Mouse (Mus musculus): ENCODE measurements around the gene Gm49342.
"Not testable (repeated sequence)": the region's sequence is repeated elsewhere in the genome, so short reads cannot be mapped to it uniquely, and the experiment has no call there.

Gm49342 gene

DNA sequence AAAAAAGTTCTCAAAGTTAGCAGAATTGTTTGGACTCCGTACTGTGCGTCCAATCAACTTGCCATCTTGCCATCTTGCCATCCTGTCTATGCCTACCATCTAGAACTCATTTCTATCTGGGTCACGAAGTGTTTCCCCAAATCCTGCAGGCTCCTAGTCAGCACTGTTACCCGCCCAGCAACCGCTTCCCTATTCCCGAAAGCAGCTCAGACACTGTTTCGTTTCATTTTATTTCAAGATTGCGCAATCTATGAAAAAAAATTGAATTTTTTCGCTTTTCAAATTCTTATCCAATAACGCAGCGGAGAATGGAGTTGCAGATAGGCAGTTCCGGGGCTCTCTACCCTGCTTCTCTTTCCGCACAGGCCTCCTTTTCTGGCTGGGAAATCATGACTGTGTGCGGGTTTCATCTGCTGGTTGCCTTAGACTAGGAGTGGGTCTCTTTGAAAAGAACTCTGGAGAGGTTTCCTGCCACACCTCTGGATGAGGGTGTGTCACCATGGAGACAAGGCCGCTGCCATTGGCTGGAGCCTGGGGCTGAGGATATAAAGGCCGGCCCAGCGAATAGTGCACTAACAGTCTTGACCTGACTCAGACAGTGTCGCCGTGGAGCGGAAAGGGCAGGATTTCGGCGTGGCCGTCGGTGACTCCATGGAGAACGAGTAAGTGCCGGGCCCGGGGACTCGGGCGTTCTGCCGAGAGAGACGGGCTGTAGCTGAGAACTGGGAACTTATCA lies at the start of gene Gm49342:
TSS of gene Gm49342 (plus strand) at position 586 of the 736 bp plus-strand sequence.
- peak; percentile 89 for DNase-seq (ENCODE audit: extremely low read depth, insufficient read length, low spot score)

DNA sequence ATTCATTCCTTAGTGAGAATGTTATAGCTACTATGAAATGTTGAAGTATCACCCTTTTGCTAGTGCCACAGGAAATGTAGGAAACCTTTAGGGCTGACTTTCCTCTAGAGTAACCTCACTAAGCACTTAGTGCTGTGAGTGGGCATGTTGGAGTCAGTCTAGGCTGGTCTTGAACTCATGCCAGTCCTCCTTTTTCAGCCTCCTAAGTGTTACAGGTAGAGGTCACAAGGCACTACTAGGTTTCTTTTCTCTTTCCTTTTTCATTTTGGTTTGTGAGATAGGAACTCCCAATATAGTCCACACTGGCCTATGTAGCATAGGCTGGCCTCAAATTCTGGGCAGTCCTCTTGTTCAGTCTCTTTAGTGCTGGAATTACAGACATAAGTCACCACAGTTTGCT lies 48.9 kb upstream of the Gm49342 start:
- no peak for DNase-seq (ENCODE audit: extremely low read depth, insufficient read length, low spot score)

DNA sequence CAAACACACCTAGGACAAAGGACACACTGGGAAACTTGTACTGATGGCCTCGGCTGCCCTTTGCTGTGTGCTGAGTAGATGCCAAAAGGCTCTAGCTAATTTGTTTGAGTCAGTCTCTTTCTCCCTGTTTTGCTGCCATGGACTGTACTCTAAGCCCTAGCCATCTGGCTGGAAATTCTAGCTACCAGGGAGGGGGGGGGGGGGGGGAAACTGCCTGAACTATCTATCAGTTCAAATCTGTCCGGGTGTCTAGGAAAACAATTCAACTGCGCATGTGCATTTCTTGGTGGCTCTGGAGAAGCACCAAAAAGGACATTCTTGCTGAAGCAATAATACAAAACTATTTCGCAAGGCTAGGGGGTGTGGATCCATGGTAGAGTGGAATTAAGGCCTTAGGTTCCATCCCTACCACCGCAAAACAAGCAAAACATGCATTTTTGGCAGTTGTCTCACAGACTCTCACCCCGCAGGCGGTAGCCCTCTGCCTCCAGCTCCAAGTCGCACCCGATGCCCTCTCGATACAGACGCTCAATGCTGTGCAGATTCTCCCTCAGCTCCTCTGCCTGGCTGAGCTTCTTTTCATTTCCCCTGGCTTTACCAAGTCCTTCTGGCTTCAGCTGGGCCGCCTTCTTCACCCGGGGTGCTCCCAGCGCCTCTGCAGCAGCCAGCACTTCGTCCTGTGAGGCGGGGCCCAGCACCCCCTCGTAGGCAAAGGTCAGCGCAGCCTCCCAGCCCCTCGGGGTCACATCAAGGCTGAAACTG lies 48.2 kb upstream of the Gm49342 start:
- peak; percentile 77 for DNase-seq (ENCODE audit: extremely low read depth, insufficient read length, low spot score)

DNA sequence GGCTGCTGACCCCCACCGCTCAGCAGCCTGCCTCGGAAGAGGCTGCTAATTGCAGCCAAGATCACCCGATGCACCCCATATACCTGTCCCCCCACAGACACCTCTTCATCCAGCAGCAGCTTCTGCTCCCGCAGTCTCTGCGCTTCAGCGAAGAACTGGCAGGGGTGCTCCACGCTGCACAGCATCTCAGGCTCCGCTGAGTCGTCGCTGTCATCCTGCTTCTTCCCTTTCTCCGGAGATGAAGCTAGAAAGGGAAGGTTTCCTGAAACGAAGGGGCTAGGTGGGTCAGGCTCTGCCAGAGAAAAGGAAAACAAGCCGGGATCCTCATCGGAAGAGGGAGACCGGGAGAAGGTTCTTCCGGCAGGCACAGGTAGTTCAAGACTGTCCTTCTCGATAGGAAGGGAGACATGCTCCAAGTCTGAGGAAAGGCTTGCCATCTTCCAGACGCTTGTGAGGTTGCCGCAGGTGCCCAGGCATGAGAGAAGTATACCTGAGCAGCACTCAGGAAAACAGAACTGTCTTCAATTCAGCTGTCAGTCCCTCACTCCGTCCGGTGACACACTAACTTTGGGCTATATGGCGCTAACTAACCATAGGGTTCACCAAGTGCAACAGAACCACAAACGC lies 47.5 kb upstream of the Gm49342 start:
- DNase-seq (ENCODE audit: extremely low read depth, insufficient read length, low spot score), result no peak

DNA sequence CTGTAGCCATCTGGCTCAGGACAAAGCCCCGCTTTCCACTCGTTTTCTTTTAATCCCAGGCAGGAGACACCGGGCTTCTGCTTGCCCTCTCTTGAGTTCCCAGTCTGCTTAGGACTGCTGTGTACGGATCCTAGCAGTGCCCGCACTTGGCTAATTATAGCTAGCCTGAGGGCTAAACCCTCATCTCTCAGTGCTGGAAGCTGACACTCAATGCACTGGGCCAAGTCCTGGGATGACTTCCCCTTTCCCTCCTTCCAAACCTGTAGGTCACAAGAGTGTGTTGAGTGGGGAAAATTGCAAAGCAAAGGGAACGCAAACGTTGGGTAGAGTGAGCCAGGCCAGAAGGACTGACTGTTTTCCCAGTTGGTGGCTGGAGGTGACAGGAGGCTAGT lies 46.9 kb upstream of the Gm49342 start, which contains the start of gene Klhl33:
TSS of gene Klhl33 (minus strand) at position 134 of the 392 bp plus-strand sequence.
- no peak for DNase-seq (ENCODE audit: extremely low read depth, insufficient read length, low spot score)

DNA sequence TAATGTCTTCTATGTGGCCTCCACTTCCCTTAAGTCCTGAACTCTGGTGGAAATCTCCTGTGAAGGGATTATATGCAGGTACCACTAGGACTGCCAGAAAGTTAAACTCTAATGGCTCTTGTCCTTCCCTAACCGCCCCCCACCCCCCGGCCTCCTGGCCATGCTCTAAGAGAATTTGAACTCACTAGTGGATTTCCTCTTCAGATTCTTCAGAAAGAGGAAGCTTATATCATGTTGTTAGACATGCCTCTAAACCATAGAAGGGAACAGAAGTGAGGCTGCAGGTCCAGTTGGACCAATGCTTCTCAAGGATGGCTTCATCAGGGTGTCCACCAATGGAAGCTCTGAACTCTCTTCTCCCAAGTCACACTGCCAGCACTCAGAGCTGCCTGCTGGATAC lies 46.3 kb upstream of the Gm49342 start:
- not testable (repeated sequence) for DNase-seq (ENCODE audit: extremely low read depth, insufficient read length, low spot score)

DNA sequence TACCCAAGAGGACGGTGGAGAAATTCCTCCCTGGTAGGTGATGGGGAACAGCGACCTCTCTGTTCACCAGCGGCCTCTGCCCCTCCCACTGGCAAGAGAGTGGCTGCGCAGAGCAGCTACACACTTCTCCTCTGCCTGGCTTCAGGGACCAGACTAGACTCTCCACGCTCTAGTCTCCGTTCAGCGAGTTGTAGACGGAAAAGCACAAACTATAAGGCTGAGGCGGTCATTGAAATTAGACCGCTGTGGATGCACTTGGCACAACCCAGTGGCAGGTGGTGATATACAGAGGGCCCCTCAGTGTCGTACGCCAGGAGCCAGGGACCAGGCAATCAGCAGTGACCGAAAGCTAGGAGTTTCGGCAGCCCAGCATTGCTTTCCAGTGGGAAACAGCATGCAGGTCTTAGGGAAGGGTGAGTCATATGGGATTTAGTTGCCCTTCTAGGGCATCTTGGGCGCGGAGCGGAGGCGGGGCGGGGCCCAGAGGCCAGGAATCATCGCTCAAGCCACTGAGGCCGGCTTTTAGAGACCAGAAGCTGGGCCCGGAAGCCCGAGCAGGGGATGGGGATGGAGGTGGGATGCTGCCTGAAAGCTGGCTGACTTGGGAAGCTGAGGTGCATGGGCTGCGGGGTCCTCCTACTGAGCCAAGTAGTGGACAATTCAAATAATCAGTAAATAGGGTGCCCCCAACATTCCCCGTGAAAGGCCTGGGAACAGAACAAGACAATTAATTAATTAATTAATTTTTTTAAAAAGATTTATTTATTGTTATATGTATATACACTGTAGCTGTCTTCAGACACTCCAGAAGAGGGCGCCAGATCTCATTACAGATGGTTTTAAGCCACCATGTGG lies 40.1 kb upstream of the Gm49342 start:
- DNase-seq (ENCODE audit: extremely low read depth, insufficient read length, low spot score), result no peak

DNA sequence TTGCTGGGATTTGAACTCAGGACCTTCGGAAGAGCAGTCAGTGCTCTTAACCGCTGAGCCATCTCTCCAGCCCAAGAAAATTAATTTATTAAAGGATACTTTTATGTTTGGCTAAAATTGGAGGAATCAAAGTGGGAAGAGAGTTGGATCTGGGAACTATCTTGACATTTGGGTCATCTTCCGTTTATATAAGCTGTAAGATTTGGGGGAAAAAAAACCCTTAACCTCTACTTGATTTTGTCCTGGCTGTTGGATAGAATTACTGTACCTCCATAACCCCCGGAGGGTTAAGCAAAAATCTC lies 39.5 kb upstream of the Gm49342 start:
- no peak for DNase-seq (ENCODE audit: extremely low read depth, insufficient read length, low spot score)

DNA sequence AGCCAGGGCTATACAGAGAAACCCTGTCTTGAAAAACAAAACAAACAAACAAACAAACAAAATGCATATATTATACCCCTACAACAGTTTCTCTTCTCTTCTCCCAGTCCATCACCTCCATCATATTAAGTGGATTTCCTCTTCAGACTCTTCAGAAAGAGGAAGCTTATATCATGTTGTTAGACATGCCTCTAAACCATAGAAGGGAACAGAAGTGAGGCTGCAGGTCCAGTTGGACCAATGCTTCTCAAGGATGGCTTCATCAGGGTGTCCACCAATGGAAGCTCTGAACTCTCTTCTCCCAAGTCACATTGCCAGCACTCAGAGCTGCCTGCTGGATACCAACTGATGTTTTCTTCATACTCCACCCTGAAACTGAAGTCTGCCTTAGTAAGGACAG lies 39.0 kb upstream of the Gm49342 start:
- DNase-seq (ENCODE audit: extremely low read depth, insufficient read length, low spot score), result not testable (repeated sequence)

DNA sequence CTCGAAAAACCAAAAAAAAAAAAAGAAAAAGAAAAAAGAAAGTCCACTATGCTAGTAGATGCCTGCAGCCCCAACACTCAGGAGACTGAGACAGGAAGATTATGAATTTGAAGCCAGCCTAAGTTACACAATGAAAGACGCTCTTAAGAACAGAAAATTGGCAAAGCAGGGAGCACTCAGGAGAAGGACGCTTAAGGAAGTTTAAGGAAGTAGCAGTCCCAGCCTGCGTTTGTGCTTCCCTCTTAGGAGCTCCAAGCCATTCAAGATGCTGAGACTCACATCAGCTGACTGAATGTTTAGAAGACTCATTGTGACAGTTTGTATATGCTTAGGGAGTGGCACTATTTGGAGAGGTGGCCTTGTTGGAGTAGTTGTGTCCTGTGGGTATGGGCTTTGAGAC lies 36.2 kb upstream of the Gm49342 start:
- DNase-seq (ENCODE audit: extremely low read depth, insufficient read length, low spot score), result no peak

DNA sequence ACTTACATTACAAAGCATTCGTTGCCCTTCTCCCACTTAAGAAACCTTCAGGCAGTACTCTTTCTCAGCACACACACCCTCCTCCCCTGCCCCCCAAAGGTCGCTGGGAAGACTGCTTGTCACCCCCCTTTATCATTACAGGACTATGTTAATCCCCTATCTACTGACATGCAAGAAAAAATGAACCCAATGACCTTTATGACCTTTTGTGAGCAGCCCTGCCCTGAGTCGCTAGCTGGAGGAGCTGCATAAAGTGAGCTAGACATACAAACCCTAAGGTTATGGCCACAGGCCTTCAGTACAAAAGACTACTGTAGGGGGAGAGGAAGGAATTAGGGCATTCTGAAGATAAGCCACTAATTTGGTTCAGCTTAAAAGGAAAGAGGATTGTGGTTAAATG lies 33.0 kb upstream of the Gm49342 start:
- DNase-seq (ENCODE audit: extremely low read depth, insufficient read length, low spot score), result no peak

DNA sequence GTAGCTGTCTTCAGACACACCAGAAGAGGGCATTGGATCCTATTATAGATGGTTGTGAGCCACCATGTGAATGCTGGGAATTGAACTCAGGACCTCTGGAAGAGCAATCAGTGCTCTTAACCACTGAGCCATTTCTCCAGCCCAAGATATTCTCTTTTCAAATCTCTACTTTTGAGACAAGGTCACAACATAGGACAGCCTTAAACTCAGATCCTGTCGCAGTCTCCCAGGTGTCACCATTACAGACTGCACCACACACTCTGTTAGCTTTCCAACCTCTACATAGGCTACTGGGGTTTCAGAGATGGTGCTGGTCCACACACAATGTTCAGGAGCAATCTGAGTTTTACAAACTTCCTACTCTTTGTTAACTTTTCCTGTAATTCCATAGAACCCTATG lies 20.9 kb upstream of the Gm49342 start:
- DNase-seq (ENCODE audit: extremely low read depth, insufficient read length, low spot score), result not testable (repeated sequence)

DNA sequence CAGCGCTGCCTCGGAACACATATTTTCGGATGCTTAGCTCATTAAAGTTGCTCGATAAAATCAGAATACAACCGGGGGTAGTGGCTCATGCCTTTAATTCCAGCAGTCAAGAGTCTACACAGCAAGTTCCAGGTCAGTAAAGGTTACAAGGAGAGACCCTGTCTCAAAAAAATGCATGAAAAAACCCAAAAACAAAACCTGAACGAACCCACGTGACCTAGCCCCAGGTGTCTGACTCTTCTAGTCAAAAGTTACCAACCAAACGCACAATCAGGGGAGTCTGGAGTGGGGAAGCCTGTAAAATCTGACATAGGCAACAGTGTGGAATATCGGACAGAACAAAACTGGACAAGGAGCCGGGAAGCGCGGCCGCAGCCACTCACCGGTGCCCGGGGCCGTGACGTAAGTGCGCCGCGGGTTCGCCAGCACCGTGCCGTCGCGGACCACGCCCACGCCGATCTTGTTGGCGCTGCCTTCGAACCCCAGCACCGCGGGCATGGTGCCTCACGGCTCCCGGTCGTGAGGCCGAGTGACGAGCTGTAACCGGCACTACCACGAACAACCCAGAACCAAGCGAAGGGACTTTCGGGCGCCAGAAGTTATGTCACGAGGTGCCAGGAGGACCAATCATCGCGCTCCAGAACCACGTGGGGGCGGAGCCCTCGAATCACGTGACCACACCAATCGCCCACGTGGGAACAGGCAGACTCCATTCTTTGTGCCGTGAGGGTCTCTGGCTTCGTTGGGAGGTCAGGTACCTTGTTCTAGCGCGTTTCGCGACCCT lies 19.8 kb upstream of the Gm49342 start, which contains the start of the genes Osgep and Apex1:
TSS of gene Osgep (minus strand) at position 613 of the 784 bp plus-strand sequence.
TSS of gene Apex1 (plus strand) at position 688 of the 784 bp plus-strand sequence.
- DNase-seq (ENCODE audit: extremely low read depth, insufficient read length, low spot score), result peak; percentile 98

DNA sequence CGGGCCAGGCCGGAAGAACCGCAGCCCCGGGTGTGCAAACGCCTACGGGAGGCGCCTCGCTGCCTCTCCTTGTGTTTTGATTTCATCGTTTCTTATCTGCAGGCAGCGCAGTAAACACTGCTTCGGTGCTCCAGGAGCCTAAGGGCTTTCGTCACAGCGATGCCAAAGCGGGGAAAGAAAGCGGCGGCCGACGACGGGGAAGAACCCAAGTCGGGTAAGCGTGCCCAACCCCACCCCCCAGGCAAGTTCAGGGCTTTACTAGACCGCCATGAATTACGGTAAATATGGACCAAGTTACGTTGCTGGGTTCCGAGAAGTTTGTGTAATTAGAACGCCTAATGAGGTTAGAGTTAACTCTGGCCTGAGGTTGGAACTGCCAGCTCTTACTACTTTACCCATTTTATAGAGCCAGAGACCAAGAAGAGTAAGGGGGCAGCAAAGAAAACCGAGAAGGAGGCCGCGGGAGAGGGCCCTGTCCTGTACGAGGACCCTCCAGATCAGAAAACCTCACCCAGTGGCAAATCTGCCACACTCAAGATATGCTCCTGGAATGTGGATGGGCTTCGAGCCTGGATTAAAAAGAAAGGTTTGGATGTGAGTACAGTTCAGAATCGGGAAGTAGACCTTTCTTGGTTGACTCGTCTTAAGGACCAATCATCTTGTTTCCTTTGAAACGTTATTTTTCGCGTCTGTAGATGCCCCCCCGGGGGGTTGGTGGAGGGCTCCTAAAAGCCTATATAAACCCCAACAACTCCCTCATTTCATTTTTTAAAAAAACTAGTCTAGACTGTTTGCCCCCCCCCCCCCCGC lies 19.0 kb upstream of the Gm49342 start:
- no peak for DNase-seq (ENCODE audit: extremely low read depth, insufficient read length, low spot score)

DNA sequence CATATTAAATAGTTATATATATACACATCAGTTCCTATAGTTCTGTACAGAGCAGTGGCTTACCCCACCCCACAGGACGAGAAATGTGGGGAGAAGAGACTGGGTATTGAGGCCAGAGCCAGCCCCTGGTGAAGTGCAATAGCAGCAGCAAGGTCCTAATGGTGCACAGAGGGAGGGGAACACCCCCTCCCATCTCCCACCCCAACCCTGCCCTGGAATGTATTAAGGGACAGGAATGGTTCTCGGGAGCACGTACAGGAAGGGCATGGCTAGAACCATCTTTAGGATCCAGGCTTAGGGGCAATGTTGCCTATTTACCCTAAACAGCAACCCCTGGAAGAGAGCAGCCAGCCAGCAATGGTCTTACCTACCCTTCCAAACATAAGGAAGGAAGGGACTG lies 17.0 kb upstream of the Gm49342 start:
- DNase-seq (ENCODE audit: extremely low read depth, insufficient read length, low spot score), result no peak

DNA sequence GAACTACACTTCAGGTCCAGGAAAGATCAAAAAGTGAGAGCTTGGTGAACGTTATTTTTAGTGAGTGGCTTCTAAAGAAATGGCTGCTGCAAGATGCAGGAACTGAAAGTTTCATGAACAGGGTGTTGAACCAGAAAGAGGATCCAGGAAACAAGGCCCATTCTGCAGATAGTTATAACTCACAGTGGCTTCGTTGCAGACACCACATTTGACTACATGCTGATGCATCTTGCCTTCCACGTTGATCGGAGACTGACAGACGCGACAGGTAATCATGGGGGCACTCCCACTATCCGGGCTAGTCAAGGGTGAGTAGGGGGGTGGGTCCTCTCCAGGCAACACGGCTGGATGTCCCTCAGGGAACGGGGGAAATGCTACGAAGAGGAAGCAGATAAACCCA lies 14.4 kb upstream of the Gm49342 start:
- DNase-seq (ENCODE audit: extremely low read depth, insufficient read length, low spot score), result no peak

DNA sequence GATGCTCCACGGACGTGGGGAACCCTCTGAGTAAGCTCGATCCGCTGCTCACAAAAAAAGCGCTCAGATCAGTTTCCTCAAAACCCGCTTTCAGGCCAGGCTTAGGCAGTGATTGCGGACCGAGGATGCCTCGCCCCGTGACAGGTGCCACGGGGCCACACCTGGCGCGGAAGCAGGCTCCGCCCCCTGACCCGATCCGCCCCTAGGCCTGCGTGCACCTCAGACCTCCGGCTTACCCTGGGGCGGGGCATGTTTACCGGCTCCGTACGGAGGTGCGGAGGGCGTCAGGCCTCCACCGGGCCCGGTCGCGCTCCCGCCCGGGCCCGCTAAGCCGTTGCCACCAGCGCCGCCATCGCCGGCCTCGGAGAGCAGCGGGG lies 14.0 kb upstream of the Gm49342 start:
- DNase-seq (ENCODE audit: extremely low read depth, insufficient read length, low spot score), result no peak

DNA sequence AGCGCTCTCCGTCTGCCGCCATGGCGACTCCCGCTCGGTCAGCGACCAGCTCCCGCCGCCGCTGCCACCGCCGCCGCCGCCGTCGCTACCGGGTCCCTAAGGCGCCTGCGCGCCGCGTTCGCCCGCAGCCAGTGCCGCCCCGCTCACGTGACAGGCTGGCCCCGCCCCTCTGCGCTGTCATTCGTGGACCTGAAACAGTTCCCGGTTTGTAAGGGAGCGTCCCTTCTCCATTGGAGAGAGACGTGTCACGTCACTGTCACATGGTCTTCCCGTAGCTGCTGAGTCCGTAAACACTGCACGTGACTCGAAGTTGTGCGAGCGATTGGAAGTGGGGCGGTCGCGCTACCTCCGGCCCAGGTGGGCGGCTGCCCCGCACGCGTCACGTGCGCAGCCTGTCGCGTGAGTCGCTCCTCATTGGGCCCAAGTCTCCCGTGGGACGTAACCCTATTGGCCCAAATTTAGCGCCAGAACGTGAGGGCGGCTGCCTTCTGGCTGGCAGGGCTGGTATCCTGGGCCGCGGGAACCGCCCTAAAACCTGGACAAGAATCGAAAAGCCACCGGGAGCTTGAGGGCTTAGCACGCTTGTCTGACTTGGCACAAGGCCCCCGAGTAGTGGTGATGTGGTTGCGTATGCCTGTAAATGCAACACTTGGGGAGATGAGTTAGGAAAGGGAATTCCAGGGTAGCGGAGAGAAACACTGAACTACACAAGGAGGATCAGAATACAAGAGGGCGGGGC lies 13.4 kb upstream of the Gm49342 start, which contains the start of the genes Pip4p1 and Pnp:
TSS of gene Pip4p1 (minus strand) at position 103 of the 739 bp plus-strand sequence.
TSS of gene Pnp (plus strand) at position 329 of the 739 bp plus-strand sequence.
- DNase-seq (ENCODE audit: extremely low read depth, insufficient read length, low spot score), result peak; percentile 100
